Mouse (Mus musculus): ENCODE measurements around the gene 4930579G24Rik. TPM values are rescaled to one million over a fixed set of nuclear protein-coding genes. Genes with fewer than 3 reads are reported as not detected.

The 4930579G24Rik gene
- 35.8 and 39.8 TPM in 2 replicates for polyA plus RNA-seq (2014; fragmentation: Nextera tagmentation; extraction: Ambion mirVana)

DNA sequence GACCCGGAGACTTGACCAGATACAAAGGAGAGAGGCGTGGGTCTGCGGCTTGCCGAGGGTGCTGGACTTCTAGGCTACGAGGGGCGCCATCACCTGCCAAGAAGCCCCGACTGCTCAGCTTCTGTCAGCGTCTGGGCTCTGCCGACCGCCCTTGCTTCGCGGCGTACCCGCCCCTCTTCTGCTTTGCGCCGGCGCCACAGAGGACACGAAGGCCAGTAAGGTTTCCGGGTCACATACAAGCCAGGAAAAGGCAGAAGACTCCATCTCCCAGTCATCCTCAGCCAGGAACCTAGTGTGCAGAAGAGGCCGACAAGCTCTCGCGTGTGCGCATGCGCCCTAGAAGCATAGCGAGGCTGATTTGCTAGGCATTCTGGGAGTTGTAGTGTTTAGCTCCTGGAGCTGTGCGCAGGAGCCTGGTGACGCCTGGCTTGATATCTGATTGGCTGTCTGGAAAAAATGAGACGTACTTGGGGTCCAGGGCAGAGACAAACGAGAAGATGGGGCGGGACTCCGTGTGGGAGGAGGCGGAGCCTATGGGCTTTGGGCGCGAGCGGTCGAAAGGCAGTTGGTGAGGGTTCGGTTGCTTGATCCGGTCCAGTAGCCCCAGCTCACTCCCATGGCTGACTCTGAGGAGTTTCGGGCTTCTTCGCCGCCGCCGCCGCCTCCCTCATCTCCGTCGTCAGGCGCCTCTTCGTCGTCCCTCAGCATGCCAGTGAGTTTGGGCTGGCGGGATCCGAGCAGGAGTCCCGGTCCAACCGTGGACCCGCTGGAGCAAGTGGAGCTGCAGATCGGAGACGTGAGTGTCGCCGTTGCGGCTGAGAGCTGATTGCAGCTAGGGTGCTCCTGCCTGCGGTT, at the start of gene 4930579G24Rik:
Gene 4930579G24Rik, plus strand, starts transcription at position 519 of the 855 bp plus-strand sequence.
- Histone ChIP-seq H3K9me3 (ENCODE audit: low read depth, low read length) (peaks cover 10% of the 10 kb centered on the region; the same call in 1 of the 2 replicates), H3K27ac (ENCODE audit: low read depth) (peak within 1 kb of the TSS; percentile 93), H3K4me2 (peak within 1 kb of the TSS; percentile 82), H3K27me3 (ENCODE audit: insufficient read depth, low read length) (no peaks in the 10 kb centered on the region), H3K36me3 (ENCODE audit: insufficient read depth) (peaks cover 21% of the 10 kb centered on the region), H3K4me3 (ENCODE audit: low read depth, low read length) (peak within 1 kb of the TSS; percentile 77), H3K9ac (peak within 1 kb of the TSS; percentile 83), H3K4me1 (ENCODE audit: insufficient read depth) (no peaks in the 10 kb centered on the region)
- WGBS, result under 1% methylated on average over 60 of the region's 60 CpGs
- ATAC-seq (ENCODE audit: insufficient read depth) (peak; percentile 98), DNase-seq (peak; percentile 99)
- no peak for TF ChIP-seq CTCF (IDR thresholded peaks at IDR 0.05; ENCODE audit: low read depth)

- H3K27me3 ChIP-seq (ENCODE audit: insufficient read depth, low read length), result no peaks in the 10 kb centered on the region
- no peak overlapping the region for H3K4me3 ChIP-seq (ENCODE audit: low read depth, low read length)
- no peak overlapping the region for H3K4me2 ChIP-seq
- H3K9ac ChIP-seq, result no peak overlapping the region
- H3K36me3 ChIP-seq (ENCODE audit: insufficient read depth), result no peaks in the 10 kb centered on the region
- WGBS, result 49% methylated on average over 5 of the region's 5 CpGs
- no peak overlapping the region for H3K27ac ChIP-seq (ENCODE audit: low read depth)
- no peaks in the 10 kb centered on the region for H3K4me1 ChIP-seq (ENCODE audit: insufficient read depth)
- DNase-seq, result no peak
- H3K9me3 ChIP-seq (ENCODE audit: low read depth, low read length), result no peaks in the 10 kb centered on the region
- TF ChIP-seq CTCF (IDR thresholded peaks at IDR 0.05; ENCODE audit: low read depth), result no peak
- ATAC-seq (ENCODE audit: insufficient read depth), result no peak
These were observed 48.8 kb upstream of the 4930579G24Rik start for GRCm38 (mm10) chr3:79579891-79580575.

- WGBS, result 3% methylated on average over 6 of the region's 6 CpGs
- no peak overlapping the region for H3K4me2 ChIP-seq
These were observed 42.1 kb upstream of the 4930579G24Rik start for GRCm38 (mm10) chr3:79586804-79587203.

GRCm38 (mm10) chr3:79589671-79590070, 39.2 kb upstream of the 4930579G24Rik start:
- no peak overlapping the region for H3K4me3 ChIP-seq (ENCODE audit: low read depth, low read length)
- peaks cover 4% of the 10 kb centered on the region; the same call in 1 of the 2 replicates for H3K4me1 ChIP-seq (ENCODE audit: insufficient read depth)
- H3K27me3 ChIP-seq (ENCODE audit: insufficient read depth, low read length), result no peaks in the 10 kb centered on the region
- H3K36me3 ChIP-seq (ENCODE audit: insufficient read depth), result peaks cover 12% of the 10 kb centered on the region
- H3K4me2 ChIP-seq, result no peak overlapping the region
- no peaks in the 10 kb centered on the region for H3K9me3 ChIP-seq (ENCODE audit: low read depth, low read length)
- no peak for DNase-seq
- no peak overlapping the region for H3K9ac ChIP-seq
- 66% methylated on average over 2 of the region's 2 CpGs for WGBS
- H3K27ac ChIP-seq (ENCODE audit: low read depth), result no peak overlapping the region
- no peak for TF ChIP-seq CTCF (IDR thresholded peaks at IDR 0.05; ENCODE audit: low read depth)
- ATAC-seq (ENCODE audit: insufficient read depth), result no peak

More at GRCm38 (mm10) chr3:79586804-79587203, 42.1 kb upstream of the 4930579G24Rik start:
- TF ChIP-seq CTCF (IDR thresholded peaks at IDR 0.05; ENCODE audit: low read depth), result peak; percentile 98
- H3K36me3 ChIP-seq (ENCODE audit: insufficient read depth), result no peaks in the 10 kb centered on the region
- H3K4me3 ChIP-seq (ENCODE audit: low read depth, low read length), result no peak overlapping the region
- H3K27ac ChIP-seq (ENCODE audit: low read depth), result no peak overlapping the region
- H3K27me3 ChIP-seq (ENCODE audit: insufficient read depth, low read length), result no peaks in the 10 kb centered on the region
- no peaks in the 10 kb centered on the region for H3K9me3 ChIP-seq (ENCODE audit: low read depth, low read length)
- ATAC-seq (ENCODE audit: insufficient read depth) (peak; percentile 65), DNase-seq (peak; percentile 97)
- H3K4me1 ChIP-seq (ENCODE audit: insufficient read depth), result no peaks in the 10 kb centered on the region
- H3K9ac ChIP-seq, result no peak overlapping the region

DNA sequence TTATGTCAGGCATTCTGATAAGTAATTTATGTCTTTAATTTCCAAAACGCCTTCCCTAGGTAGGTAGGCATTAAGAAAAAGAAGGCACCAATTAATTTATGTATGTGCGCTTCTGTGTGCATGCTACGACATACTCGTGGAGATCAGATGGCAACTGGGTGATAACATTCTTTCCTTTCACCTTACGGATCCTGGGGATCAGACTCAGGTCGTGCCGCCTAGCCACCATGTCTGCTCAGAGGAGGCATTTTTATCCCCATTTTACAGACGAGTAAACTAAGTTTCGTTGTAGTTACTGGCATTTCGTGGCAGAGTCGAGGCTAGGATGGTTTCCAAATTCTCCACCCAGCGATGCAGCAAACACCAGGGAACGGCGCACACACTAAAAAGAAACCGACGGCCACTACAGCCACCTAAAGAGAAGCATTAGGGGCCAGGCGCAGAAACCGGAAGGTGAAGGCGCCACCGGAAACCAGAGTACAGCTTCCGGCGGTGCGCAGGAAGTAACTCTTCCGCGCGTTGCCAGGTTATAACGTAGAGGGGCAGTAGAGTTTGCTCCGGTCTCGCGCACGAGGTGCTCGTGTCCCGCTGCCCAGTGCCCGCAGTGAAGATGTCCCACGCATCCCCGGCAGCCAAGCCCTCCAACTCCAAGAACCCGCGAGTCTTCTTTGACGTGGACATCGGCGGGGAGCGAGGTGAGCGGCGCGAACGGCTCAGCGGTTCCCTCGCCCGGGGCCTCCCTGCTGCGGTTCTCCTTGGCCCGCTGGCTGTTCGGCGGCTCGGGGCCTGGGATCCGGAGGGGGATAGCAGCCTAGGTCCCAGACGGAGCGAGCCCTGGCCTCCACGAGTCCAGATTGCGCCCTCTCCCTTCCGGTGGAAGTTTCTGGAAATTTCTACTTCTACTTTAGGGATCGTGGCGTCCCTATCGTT, 37.8 kb upstream of the 4930579G24Rik start, which contains the start of gene Ppid:
Gene Ppid, plus strand, starts transcription at position 480 of the 930 bp plus-strand sequence.
- Histone ChIP-seq H3K27ac (ENCODE audit: low read depth) (peak within 1 kb of the TSS; percentile 87), H3K4me2 (peak within 1 kb of the TSS; percentile 88), H3K9me3 (ENCODE audit: low read depth, low read length) (no peaks in the 10 kb centered on the region), H3K4me3 (ENCODE audit: low read depth, low read length) (peak within 1 kb of the TSS; percentile 81), H3K9ac (peak within 1 kb of the TSS; percentile 90), H3K4me1 (ENCODE audit: insufficient read depth) (peaks cover 4% of the 10 kb centered on the region; the same call in 1 of the 2 replicates), H3K27me3 (ENCODE audit: insufficient read depth, low read length) (no peaks in the 10 kb centered on the region), H3K36me3 (ENCODE audit: insufficient read depth) (peaks cover 25% of the 10 kb centered on the region)
- TF ChIP-seq CTCF (IDR thresholded peaks at IDR 0.05; ENCODE audit: low read depth), result no peak
- peak; percentile 90 for ATAC-seq (ENCODE audit: insufficient read depth)
- peak; percentile 94 for DNase-seq
- whole genome bisulfite sequencing, result 2% methylated on average over 63 of the region's 63 CpGs

- peak overlapping the region; percentile 88 for H3K4me2 ChIP-seq
- TF ChIP-seq CTCF (IDR thresholded peaks at IDR 0.05; ENCODE audit: low read depth), result no peak
- ATAC-seq (ENCODE audit: insufficient read depth) (0 out of 2 replicates have a peak, but pooled peaks have one; percentile 9), DNase-seq (no peak)
- peaks cover 4% of the 10 kb centered on the region; the same call in 1 of the 2 replicates for H3K4me1 ChIP-seq (ENCODE audit: insufficient read depth)
- H3K27me3 ChIP-seq (ENCODE audit: insufficient read depth, low read length), result no peaks in the 10 kb centered on the region
- peak overlapping the region; percentile 81 for H3K4me3 ChIP-seq (ENCODE audit: low read depth, low read length)
- 3% methylated on average over 15 of the region's 15 CpGs for WGBS
- H3K36me3 ChIP-seq (ENCODE audit: insufficient read depth), result peaks cover 32% of the 10 kb centered on the region
- peak overlapping the region; percentile 90 for H3K9ac ChIP-seq
- peak overlapping the region; percentile 87 for H3K27ac ChIP-seq (ENCODE audit: low read depth)
- H3K9me3 ChIP-seq (ENCODE audit: low read depth, low read length), result no peaks in the 10 kb centered on the region
These were observed 36.9 kb upstream of the 4930579G24Rik start for GRCm38 (mm10) chr3:79591793-79592471.

Measured in lung, embryonic 14.5 days (tissue).